Mouse (Mus musculus) NIH3T3 (cell line): ENCODE measurements at regions not wholly inside any gene's neighbourhood (a gene's known extent, or its start where the extent isn't known, plus 50 kb on each side); places are given as distances from the start of the nearest gene placed in this dataset.

Experiments
- DNase-seq: peaks from one replicate; pipeline ENCODE4 v3.0.0-alpha.2; 2012; ENCODE audit warnings: low read depth

- no peak for DNase-seq
Measured at GRCm38 (mm10) chr6:26709324-26709723, 900.3 kb upstream of the Pot1a start.

GRCm38 (mm10) chr6:26708880-26709279 lies 899.8 kb upstream of the Pot1a start:
- DNase-seq = peak; percentile 4

DNA sequence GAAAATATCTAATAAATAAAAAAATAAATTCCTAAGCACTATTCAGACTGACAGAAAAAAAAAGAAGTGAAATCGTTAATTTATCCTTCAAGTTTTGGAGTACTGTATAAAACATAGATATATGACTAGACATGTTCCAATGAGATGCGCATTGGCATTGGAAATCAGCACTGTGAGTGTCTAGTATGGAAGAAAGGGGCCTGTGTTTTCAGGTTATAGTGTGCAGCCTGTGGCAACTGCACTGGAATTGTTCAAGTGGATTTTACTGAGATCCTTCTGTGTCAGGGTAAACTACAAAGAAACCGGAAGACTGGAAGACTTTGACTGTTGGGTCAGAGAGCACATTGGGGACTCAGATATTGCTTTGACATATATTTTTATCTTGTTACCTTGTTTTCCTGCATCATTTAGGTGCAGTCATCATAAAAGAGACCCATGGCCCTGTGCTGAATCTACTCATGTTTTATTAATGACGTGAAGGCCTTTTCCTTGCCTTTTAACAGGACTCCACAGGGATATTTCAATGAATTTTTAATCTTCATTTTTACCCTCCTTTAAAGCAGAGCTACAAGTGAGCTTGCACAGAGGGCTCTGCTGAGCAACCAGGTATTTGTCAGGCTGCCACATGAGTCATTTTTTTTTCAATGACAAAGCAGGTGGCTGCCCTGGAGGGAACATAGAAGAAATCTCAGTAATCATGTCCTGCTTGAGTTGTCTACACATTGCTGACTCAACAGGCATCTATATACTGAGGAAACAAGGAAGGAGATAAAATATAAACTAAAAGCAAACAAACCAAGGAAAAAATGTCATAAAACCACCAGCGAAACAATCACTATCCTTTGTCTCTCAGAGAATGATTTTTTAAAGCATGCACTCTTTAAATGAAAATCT lies 899.2 kb upstream of the Pot1a start:
- no peak for DNase-seq
